Mouse (Mus musculus) thymus, adult 2 months (tissue): ENCODE measurements around the gene Mrps6.

Experiments
- CTCF ChIP-seq: fragments of 200-500 bp; IDR thresholded peaks from 2 replicates; pipeline ENCODE4 v1.5.1; 2012; ENCODE audit warnings: mild to moderate bottlenecking, control low read depth, low read length, moderate library complexity, borderline replicate concordance; ENCODE audit not compliant: control insufficient read depth, poor library complexity, insufficient read depth; ENCODE audit errors: extremely low read depth
- POLR2A ChIP-seq: fragments of 200-500 bp; IDR thresholded peaks from 2 replicates; pipeline ENCODE4 v1.6.1; 2012; ENCODE audit warnings: mild to moderate bottlenecking, low read length, control low read depth, moderate library complexity; ENCODE audit not compliant: control insufficient read depth, poor library complexity, insufficient read depth; ENCODE audit errors: extremely low read depth

GRCm38 (mm10) chr16:92134148-92134764 is 76.2 kb downstream of the Mrps6 start:
- TF ChIP-seq CTCF (no peak), POLR2A (no peak)
